Mouse (Mus musculus) adrenal gland, adult 8-10 months (tissue): Measurements from ENCODE around the gene Dhrs7c. TPM values are rescaled to one million over a fixed set of nuclear protein-coding genes. Genes with fewer than 3 reads are reported as not detected.

Experiments used
- DNase-seq: peaks from one replicate; pipeline ENCODE4 v3.0.0; 2022
- total RNA-seq, 4 experiments: library from RNA; stranded (reverse); gene quantifications; 2 replicates each; pipeline ENCODE4 v1.2.4; 2022

Dhrs7c gene
- total RNA-seq, 4 experiments from 2014 or later, result not detected

GRCm38 (mm10) chr11:67845193-67845592 lies 47.2 kb downstream of the Dhrs7c start:
- DNase-seq, result no peak

GRCm38 (mm10) chr11:67851770-67852169 lies 53.8 kb downstream of the Dhrs7c start:
- no peak for DNase-seq

GRCm38 (mm10) chr11:67853996-67854395 lies 56.0 kb downstream of the Dhrs7c start:
- no peak for DNase-seq

- no peak for DNase-seq
These were observed 57.0 kb downstream of the Dhrs7c start for GRCm38 (mm10) chr11:67855035-67855434.

- no peak for DNase-seq
These were observed 60.5 kb downstream of the Dhrs7c start for GRCm38 (mm10) chr11:67858518-67858917.

GRCm38 (mm10) chr11:67860743-67861398 lies 62.9 kb downstream of the Dhrs7c start:
- no peak for DNase-seq

- DNase-seq, result no peak
These were observed 63.4 kb downstream of the Dhrs7c start for GRCm38 (mm10) chr11:67861399-67861838.

GRCm38 (mm10) chr11:67865100-67865499 lies 67.1 kb downstream of the Dhrs7c start:
- DNase-seq, result no peak

Other genes starting within 250 kb of the Dhrs7c start
- gene Rcvrn, start 102.9 kb upstream of the Dhrs7c start, total RNA-seq, result 1 to 10 TPM in 1 of 4 experiments, not detected in 3; 1.0 TPM
- gene Glp2r, start 27.0 kb upstream of the Dhrs7c start, total RNA-seq, result under 1 TPM; 0.06 to 0.28 (median 0.13) TPM
- not detected for gene Gsg1l2, start 23.6 kb upstream of the Dhrs7c start, total RNA-seq
- gene Usp43, start 124.0 kb downstream of the Dhrs7c start, total RNA-seq, result 1 to 10 TPM in 3 of 4 experiments, under 1 TPM in 1; 0.52 to 1.5 (median 1.1) TPM
- gene Cfap52, start 167.5 kb downstream of the Dhrs7c start, total RNA-seq, result not detected
- gene Stx8, start 168.0 kb downstream of the Dhrs7c start, total RNA-seq, result 10 to 100 TPM; 31.1 to 39.6 (median 38.3) TPM